Mouse (Mus musculus): Measurements from ENCODE around the gene Uqcrc2.

DNA sequence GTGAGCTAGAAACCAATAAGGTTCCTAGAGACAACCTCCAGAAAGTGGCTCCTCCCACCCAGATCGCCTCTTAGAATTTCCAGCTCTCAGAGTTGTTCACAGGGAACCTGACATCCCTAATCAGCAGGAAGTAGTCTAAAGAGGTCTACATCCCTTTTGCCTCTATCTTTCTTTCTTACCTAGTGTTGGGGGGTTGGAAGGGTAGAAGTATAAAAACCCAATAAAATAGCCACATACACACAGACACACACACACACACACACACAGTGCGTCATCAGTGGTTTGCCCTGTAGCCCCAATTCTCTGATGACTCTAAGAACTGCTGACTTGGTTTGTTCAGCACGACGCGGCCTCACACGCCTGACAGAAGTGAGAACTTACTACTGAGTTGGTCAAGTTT lies 64.6 kb downstream of the Uqcrc2 start:
- TF ChIP-seq POLR2A (IDR thresholded peaks at IDR 0.05; ENCODE audit: borderline replicate concordance, insufficient read depth, low read length) (no peak), CTCF (IDR thresholded peaks at IDR 0.05; ENCODE audit: borderline replicate concordance, insufficient read depth, low read depth, low read length) (no peak)
